Mouse (Mus musculus) activated CD4-positive, CD25-positive, alpha-beta regulatory T cell, adult 4 months (primary cell): ENCODE data around the gene 9430015G10Rik. TPM values are rescaled to one million over a fixed set of nuclear protein-coding genes. Genes with fewer than 3 reads are reported as not detected.

Experiments used
- ATAC-seq: one replicate; pipeline ENCODE4 v1.8.0; 2017
- polyA plus RNA-seq, 2 experiments: library from polyadenylated mRNA; unstranded; fragments of 100-300 nt; shearing (Covaris generic); gene quantifications; one replicate each; pipeline ENCODE4 v1.2.1; 2017

The 9430015G10Rik gene
- polyA plus RNA-seq, result 10 to 100 TPM; 14.9 to 19.3 TPM

GRCm38 (mm10) chr4:156109570-156110331 lies at the start of gene 9430015G10Rik:
9430015G10Rik (plus strand) TSS chr4:156109982.
- peak; percentile 96 for ATAC-seq

GRCm38 (mm10) chr4:156063861-156064509 lies 45.8 kb upstream of the 9430015G10Rik start:
- no peak for ATAC-seq

- no peak for ATAC-seq
These were observed 45.3 kb upstream of the 9430015G10Rik start for GRCm38 (mm10) chr4:156064510-156064897.

GRCm38 (mm10) chr4:156065156-156065894 lies 44.5 kb upstream of the 9430015G10Rik start:
- no peak for ATAC-seq

GRCm38 (mm10) chr4:156067256-156067949 lies 42.4 kb upstream of the 9430015G10Rik start:
- ATAC-seq, result peak; percentile 82

GRCm38 (mm10) chr4:156069701-156070100 lies 40.1 kb upstream of the 9430015G10Rik start:
- ATAC-seq, result no peak

- no peak for ATAC-seq
These were observed 39.5 kb upstream of the 9430015G10Rik start for GRCm38 (mm10) chr4:156070276-156070675.

- no peak for ATAC-seq
These were observed 39.1 kb upstream of the 9430015G10Rik start for GRCm38 (mm10) chr4:156070716-156071115.

GRCm38 (mm10) chr4:156076911-156077382 lies 32.8 kb upstream of the 9430015G10Rik start:
- peak; percentile 57 for ATAC-seq

GRCm38 (mm10) chr4:156077499-156078301 lies 32.1 kb upstream of the 9430015G10Rik start:
- ATAC-seq, result peak; percentile 85

- ATAC-seq, result no peak
These were observed 27.1 kb upstream of the 9430015G10Rik start for GRCm38 (mm10) chr4:156082621-156083234.

GRCm38 (mm10) chr4:156083348-156083747 lies 26.4 kb upstream of the 9430015G10Rik start:
- no peak for ATAC-seq

GRCm38 (mm10) chr4:156084096-156084879 lies 25.5 kb upstream of the 9430015G10Rik start:
- no peak for ATAC-seq

GRCm38 (mm10) chr4:156085256-156085655 lies 24.5 kb upstream of the 9430015G10Rik start:
- ATAC-seq, result no peak

- ATAC-seq, result no peak
These were observed 22.2 kb upstream of the 9430015G10Rik start for GRCm38 (mm10) chr4:156087398-156088087.

- ATAC-seq, result no peak
These were observed 18.5 kb upstream of the 9430015G10Rik start for GRCm38 (mm10) chr4:156091236-156091635.

GRCm38 (mm10) chr4:156092765-156093164 lies 17.0 kb upstream of the 9430015G10Rik start:
- ATAC-seq, result no peak

- no peak for ATAC-seq
These were observed 16.0 kb upstream of the 9430015G10Rik start for GRCm38 (mm10) chr4:156093758-156094157.

GRCm38 (mm10) chr4:156096191-156096590 lies 13.6 kb upstream of the 9430015G10Rik start:
- no peak for ATAC-seq
